Mouse (Mus musculus) c-Kit-positive CD71-positive TER-119-negative erythroid progenitor cells, embryonic 14.5 days (primary cell): ENCODE data around the gene Ppil3.

Experiments
- DNase-seq: peaks from one replicate; pipeline ENCODE4 v3.0.0-alpha.2; 2013; ENCODE audit warnings: low read depth

Ppil3 gene

GRCm38 (mm10) chr1:58445143-58445722 lies at the start of gene Ppil3, which contains the start of gene Nif3l1:
Ppil3 (minus strand) TSS chr1:58445486.
Nif3l1 (plus strand) TSS chr1:58445151.
- peak; percentile 80 for DNase-seq

DNA sequence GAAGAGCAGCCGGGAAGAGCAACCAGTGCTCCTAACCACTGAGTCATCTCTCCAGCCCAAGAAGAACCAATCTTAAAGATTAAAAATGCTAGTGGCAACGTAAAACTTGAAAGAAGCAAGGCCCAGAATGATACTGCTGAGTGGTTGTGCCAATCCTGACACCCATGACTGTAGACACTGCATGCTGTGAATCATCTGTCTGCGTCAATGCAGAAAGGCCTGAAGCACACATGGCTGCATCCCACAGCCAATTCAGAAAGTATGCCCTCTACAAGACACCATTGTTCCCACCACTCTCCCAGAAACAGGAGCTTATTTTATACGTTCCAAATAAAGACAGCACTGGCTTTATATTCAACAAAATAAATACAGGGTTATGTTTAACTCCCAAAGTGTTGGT lies 37.4 kb upstream of the Ppil3 start:
- DNase-seq = no peak

- no peak for DNase-seq
Observed at GRCm38 (mm10) chr1:58475662-58476061, 30.4 kb upstream of the Ppil3 start.

GRCm38 (mm10) chr1:58465561-58465960 lies 20.3 kb upstream of the Ppil3 start:
- no peak for DNase-seq

- no peak for DNase-seq
Observed at GRCm38 (mm10) chr1:58465042-58465441, 19.8 kb upstream of the Ppil3 start.

GRCm38 (mm10) chr1:58463935-58464334 lies 18.6 kb upstream of the Ppil3 start:
- DNase-seq = no peak

DNA sequence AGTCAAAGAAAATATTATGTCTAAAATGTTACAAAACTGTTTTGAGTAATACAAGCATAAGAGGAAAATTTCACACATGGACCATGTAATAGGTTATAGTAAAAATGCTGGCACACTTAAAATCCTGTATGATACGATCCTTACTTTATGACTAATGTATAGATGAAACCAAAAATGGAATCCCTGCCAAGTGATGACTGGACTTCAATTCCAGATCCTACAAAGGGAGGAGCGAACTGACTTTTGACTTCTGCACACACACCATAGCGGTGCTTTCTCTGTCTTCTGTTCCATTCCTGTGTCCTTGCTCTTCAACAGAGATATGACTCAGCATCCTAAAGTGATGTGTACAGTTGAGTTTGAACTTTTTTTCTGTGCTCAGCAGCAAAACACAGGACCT lies 15.3 kb upstream of the Ppil3 start:
- DNase-seq = no peak

GRCm38 (mm10) chr1:58458867-58459266 lies 13.6 kb upstream of the Ppil3 start:
- no peak for DNase-seq

GRCm38 (mm10) chr1:58458175-58458574 lies 12.9 kb upstream of the Ppil3 start:
- DNase-seq = no peak

DNA sequence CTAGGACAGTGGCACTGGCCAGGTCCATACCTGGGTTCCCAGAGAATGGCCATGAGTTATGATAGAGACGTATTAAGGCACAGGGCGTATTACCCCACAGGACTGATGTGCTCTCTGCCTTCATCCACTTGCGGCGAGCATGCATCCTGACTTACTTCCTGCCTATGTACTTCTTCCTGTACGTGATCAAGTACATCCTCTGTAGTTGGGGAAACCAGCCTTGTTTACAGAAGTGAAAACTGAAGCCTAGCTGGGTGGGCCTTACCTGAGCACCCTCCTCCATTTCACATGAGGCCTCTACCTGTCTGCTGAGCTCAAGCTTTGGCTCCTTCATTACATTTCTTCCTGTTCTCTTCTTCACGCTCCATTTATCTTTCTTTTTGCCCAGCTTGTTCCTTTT lies 9.0 kb upstream of the Ppil3 start:
- DNase-seq = no peak

GRCm38 (mm10) chr1:58448396-58448795 lies 3.1 kb upstream of the Ppil3 start:
- DNase-seq = no peak

DNA sequence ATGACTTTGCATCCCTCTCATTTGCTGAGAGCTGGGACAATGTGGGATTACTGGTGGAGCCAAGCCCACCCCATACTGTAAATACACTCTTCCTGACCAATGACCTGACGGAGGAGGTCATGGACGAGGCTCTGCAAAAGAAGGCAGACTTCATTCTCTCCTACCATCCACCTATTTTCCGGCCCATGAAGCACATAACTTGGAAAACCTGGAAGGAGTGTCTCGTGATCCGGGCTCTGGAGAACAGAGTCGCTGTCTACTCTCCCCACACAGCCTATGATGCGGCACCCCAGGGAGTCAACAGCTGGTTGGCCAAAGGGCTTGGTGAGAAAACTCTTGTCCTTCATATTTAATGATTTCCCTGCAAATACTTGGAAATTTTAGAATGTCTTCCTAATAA lies 2.5 kb upstream of the Ppil3 start:
- DNase-seq = no peak

DNA sequence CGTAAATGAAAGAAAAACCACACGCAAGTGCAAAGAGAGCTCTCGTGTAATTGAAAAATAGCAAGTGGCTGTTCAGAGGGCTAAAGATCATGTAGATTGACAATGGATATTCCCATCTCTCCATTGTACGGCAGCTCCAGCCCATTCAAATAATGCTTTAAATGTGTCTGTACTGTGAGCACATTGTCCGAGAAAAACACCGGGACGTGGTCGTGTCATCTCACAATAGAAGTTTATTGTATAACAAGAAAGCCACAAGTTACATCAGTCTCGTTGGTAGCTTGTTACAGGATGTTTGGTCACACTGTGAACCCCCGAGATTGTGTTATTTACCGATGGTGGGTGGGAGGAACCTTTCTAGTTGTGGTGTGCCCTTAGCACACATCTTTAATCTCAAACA lies 575 bp upstream of the Ppil3 start:
- DNase-seq = no peak

DNA sequence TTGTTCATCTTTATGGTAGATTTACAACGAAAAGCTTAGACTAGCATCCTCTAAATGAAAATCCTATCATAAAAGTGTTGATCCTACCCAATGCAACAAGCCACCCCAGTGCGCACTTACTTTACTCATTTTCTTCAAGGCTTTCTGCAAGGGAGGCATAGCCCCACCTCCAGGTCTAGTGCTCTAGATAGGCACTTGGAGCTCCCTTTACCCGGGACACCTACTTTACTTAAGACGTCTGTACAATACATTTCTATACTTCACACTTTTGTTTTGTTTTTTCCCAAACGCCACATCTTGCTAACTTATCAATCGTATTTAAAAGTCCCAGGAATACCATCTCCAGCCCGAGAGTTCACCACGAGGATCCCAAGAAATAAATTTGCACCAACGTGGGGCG lies 595 bp downstream of the Ppil3 start:
- no peak for DNase-seq

DNA sequence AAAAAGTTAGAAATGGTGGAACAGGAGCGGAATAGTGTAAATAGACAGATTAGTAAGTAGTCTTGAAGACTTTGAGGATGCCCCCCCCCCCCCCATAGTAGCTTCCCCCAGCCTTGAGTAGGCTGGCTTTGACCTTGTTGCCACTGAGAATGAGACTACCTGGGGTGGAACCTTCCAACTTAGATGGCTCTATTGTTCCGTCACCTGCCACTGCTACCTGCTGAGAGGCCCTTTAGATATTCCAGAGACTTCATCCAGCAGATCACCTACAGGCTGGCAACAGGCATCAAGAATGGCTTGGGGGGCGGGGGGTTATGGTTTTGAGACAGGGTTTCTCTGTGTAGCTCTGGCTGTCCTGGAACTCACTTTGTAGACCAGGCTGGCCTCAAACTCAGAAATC lies 20.7 kb downstream of the Ppil3 start:
- DNase-seq = no peak

GRCm38 (mm10) chr1:58423371-58424248 lies 21.7 kb downstream of the Ppil3 start, which contains the start of gene Clk1:
Clk1 (minus strand) TSS chr1:58424066.
- peak; percentile 83 for DNase-seq

GRCm38 (mm10) chr1:58422879-58423278 lies 22.4 kb downstream of the Ppil3 start:
- peak; percentile 65 for DNase-seq

GRCm38 (mm10) chr1:58420961-58421360 lies 24.3 kb downstream of the Ppil3 start:
- no peak for DNase-seq

DNA sequence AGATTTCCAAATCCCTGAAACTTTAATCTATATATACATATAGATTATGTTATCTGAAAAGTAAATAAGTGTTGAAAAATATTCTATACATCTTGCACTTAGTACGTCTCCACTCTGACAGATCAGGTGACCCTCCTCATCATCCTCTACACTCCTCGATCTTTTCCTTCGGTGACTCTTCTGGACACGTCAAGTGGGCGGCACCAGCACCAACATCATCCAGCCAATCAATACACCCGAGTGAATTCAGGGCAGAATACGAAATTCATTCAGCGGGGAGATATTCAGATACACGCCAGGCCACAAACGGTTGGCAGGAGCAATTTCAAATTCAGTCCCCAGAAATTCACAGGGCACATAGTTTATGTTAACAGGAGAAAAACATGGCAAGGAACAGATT lies 25.3 kb downstream of the Ppil3 start:
- no peak for DNase-seq

DNA sequence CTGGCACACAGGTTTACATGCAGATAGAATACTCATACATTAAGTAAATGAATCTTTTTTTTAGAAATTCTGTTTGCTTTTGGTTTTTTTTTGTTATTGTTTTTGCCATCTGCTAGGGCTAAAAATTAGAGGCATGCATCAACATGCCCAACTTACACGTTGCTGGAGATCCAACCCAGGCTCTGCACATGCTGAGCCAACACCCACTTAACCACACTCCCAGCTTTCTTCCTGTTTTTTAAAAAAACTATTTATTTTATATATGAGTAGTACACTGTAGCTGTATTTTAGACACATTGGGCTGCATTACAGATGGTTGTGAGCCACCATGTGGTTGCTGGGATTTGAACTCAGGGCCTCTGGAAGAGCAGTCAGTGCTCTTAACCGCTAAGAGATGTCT lies 29.2 kb downstream of the Ppil3 start:
- no peak for DNase-seq

DNA sequence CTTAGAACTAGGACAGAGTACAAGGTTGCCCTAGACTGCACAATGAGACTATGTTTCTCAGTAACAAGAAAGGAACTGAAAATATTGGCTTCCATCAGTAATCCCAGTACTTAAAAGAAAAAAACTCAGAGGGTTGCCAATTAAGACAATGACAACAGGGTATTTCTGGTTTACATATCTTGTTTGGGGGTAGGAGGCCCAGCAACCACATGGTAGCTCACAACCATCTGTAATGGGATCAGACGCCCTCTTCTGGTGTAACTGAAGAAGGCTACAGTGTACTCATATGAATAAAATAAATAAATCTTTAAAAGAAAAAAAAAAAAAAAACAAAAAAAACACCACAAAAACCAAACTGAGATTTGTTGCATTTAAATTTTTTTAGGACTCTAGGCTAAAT lies 29.8 kb downstream of the Ppil3 start:
- no peak for DNase-seq

GRCm38 (mm10) chr1:58410776-58411175 lies 34.5 kb downstream of the Ppil3 start:
- DNase-seq = no peak

DNA sequence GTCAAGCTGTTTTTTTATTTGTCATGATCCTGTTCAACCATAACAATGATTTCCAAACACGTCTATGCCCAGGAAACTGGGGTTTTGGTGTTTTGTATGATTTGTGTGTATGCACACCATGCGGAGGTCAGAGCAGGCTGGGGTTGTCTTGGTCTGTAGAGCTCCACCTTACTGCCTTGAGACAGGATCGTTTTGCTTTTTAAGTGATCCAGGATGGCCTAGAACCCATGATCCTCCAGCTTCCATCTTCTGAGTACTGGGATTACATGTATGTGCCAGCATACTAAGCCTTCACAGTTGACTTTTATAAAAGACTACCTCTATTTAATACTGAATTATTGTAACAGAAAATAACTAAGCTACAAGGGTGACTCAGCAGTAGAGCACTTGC lies 35.1 kb downstream of the Ppil3 start:
- DNase-seq = no peak
